31 mouse cellular contexts compared by ENCODE assay signal in the genomic region with DNA sequence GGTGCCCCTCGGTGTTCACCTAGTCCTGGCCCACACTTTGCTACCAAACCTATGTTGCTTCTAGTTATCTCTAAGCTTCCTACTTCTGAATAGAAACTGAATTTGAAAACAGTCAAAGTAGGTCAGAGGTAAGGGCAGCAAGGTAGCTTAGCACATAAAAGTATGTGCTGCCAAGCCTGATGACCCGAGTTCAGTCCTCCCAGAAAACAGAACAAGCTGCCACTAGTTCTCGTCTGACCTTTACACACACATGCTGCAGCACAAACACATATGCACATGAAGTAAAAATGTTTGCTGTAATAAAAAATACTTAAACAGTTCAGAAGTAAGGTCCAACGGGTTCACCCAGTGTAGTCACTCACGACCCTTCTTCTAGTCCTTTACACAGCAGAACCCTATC.
"Had no signal": no experiment of that assay in that cellular context is flagged by ENCODE, and none has a peak within 500 bp of the region (broad histone marks: within the 10 kb centered on the region; RNA-seq: fewer than 3 reads in every experiment).

No protein-coding gene starts in this region.

- DNase-seq: left cerebral cortex, postnatal 4 days; liver; liver, embryonic 13.5 days; liver, postnatal 0 days; lung, adult 18-20 months; lung, adult 2 months; lung, postnatal 10 days; lung, postnatal 14 days; lung, postnatal 36 days; lung, postnatal 4 days; midbrain, embryonic 14.5 days had no signal

- H3K27me3 ChIP-seq: limb, embryonic 13.5 days; limb, embryonic 15.5 days; liver, embryonic 13.5 days; liver, embryonic 15.5 days; lung, embryonic 15.5 days; megakaryocyte, embryonic 14.5 days; midbrain, embryonic 12.5 days; midbrain, embryonic 13.5 days; midbrain, embryonic 15.5 days had no signal

- H3K9ac ChIP-seq: limb, embryonic 12.5 days; limb, embryonic 13.5 days; limb, embryonic 15.5 days; liver, embryonic 13.5 days; liver, embryonic 14.5 days; liver, embryonic 15.5 days; liver, postnatal 0 days; lung, embryonic 14.5 days; lung, embryonic 15.5 days; midbrain, embryonic 12.5 days; midbrain, embryonic 13.5 days; midbrain, embryonic 15.5 days had no signal

- H3K4me2 ChIP-seq: limb, embryonic 12.5 days; limb, embryonic 13.5 days; limb, embryonic 15.5 days; liver, embryonic 11.5 days; liver, embryonic 13.5 days; liver, embryonic 15.5 days; lung, embryonic 14.5 days; lung, embryonic 15.5 days; midbrain, embryonic 11.5 days; midbrain, embryonic 12.5 days; midbrain, embryonic 13.5 days; midbrain, embryonic 15.5 days had no signal

- H3K4me3 ChIP-seq: left cerebral cortex, adult 2 months; limb, embryonic 10.5 days; limb, embryonic 12.5 days; limb, embryonic 13.5 days; limb, embryonic 15.5 days; liver, embryonic 13.5 days; liver, embryonic 15.5 days; lung, embryonic 15.5 days; megakaryocyte, embryonic 14.5 days; midbrain, embryonic 10.5 days; midbrain, embryonic 12.5 days; midbrain, embryonic 13.5 days; midbrain, embryonic 15.5 days; myocyte had no signal

- ATAC-seq: liver, postnatal 0 days; lung, postnatal 0 days; midbrain, embryonic 13.5 days; midbrain, embryonic 15.5 days; midbrain, embryonic 16.5 days had no signal

- H3K9me3 ChIP-seq: limb, embryonic 10.5 days; limb, embryonic 12.5 days; limb, embryonic 13.5 days; limb, embryonic 15.5 days; liver, embryonic 13.5 days; liver, embryonic 15.5 days; lung, embryonic 15.5 days; megakaryocyte, embryonic 14.5 days; midbrain, embryonic 10.5 days; midbrain, embryonic 12.5 days; midbrain, embryonic 13.5 days; midbrain, embryonic 15.5 days had no signal

- H3K4me1 ChIP-seq: midbrain, embryonic 10.5 days; midbrain, embryonic 12.5 days; midbrain, embryonic 13.5 days; midbrain, embryonic 15.5 days had no signal

- H3K27ac ChIP-seq: left cerebral cortex, adult 2 months; limb, embryonic 10.5 days; limb, embryonic 12.5 days; limb, embryonic 13.5 days; limb, embryonic 15.5 days; liver, embryonic 13.5 days; liver, embryonic 14.5 days; liver, embryonic 15.5 days; lung, embryonic 15.5 days; macrophage; midbrain, embryonic 10.5 days; midbrain, embryonic 12.5 days; midbrain, embryonic 13.5 days; midbrain, embryonic 15.5 days had no signal

- H3K36me3 ChIP-seq: limb, embryonic 10.5 days; limb, embryonic 12.5 days; limb, embryonic 13.5 days; limb, embryonic 15.5 days; liver, embryonic 13.5 days; liver, embryonic 15.5 days; lung, embryonic 15.5 days; midbrain, embryonic 10.5 days; midbrain, embryonic 12.5 days; midbrain, embryonic 13.5 days; midbrain, embryonic 15.5 days had no signal
